Mouse (Mus musculus) liver, adult 2 months (tissue): Measurements from ENCODE around the gene D8Ertd738e. TPM values are rescaled to one million over a fixed set of nuclear protein-coding genes. Genes with fewer than 3 reads are reported as not detected.
A peak's percentile ranks its signal among the peaks of the same experiment; 100 is the strongest.

Experiments
- DNase-seq: peaks from one replicate; pipeline ENCODE4 v3.0.0-alpha.2; 2011; ENCODE audit warnings: low read depth, low spot score; ENCODE audit errors: extremely low read depth
- H3K27ac ChIP-seq: fragments of 200-500 bp; replicated peaks from 2 replicates; pipeline ENCODE4 v1.5.1; 2012; ENCODE audit warnings: low read depth, mild to moderate bottlenecking, control low read depth, inconsistent platforms, low read length; ENCODE audit not compliant: insufficient read depth
- H3K27me3 ChIP-seq: fragments of 200-500 bp; 2 replicates; pipeline ENCODE4 v1.6.1; 2012; ENCODE audit warnings: mild to moderate bottlenecking, moderate library complexity, low read length, inconsistent platforms; ENCODE audit not compliant: control insufficient read depth, insufficient read depth
- H3K36me3 ChIP-seq: fragments of 200-500 bp; 2 replicates; pipeline ENCODE4 v1.6.1; 2012; ENCODE audit warnings: low read length, inconsistent platforms; ENCODE audit not compliant: control insufficient read depth, insufficient read depth
- H3K4me1 ChIP-seq: fragments of 200-500 bp; 2 replicates; pipeline ENCODE4 v1.6.1; 2011; ENCODE audit warnings: low read length; ENCODE audit not compliant: control insufficient read depth, insufficient read depth
- H3K4me3 ChIP-seq: fragments of 200-500 bp; 2 replicates; pipeline ENCODE4 v1.5.1; 2011; ENCODE audit warnings: low read depth, mild to moderate bottlenecking, control low read depth, low read length, moderate library complexity; ENCODE audit not compliant: insufficient read depth
- H3K79me2 ChIP-seq: fragments of 200-500 bp; 2 replicates; pipeline ENCODE4 v1.6.1; 2012; ENCODE audit warnings: inconsistent platforms, mild to moderate bottlenecking, low read length, moderate library complexity; ENCODE audit not compliant: control insufficient read depth, insufficient read depth
- H3K9ac ChIP-seq: fragments of 200-500 bp; 2 replicates; pipeline ENCODE4 v1.6.1; 2012; ENCODE audit warnings: low read depth, mild to moderate bottlenecking, control low read depth, inconsistent platforms, low read length
- CTCF ChIP-seq: fragments of 200-500 bp; IDR thresholded peaks from 2 replicates; pipeline ENCODE4 v1.5.1; 2011; ENCODE audit warnings: low read depth, low read length, control low read depth
- POLR2A ChIP-seq: fragments of 200-500 bp; IDR thresholded peaks from 2 replicates; pipeline ENCODE4 v1.6.1; 2011; ENCODE audit warnings: low read length, control low read depth; ENCODE audit not compliant: insufficient read depth; ENCODE audit errors: extremely low read depth
- WGBS: fragments of 180-500 bp; shearing (Covaris S2); methylation state at CpG from one replicate; pipeline ENCODE4 v1.1.7; 2018; 5-methylcytosine and 5-hydroxymethylcytosine counted together
- polyA plus RNA-seq: library from polyadenylated mRNA; depleted of rRNA; stranded (reverse); fragments of >200 nt; gene quantifications from 2 replicates; pipeline ENCODE4 v1.2.3, GENCODE M21; 2012
- total RNA-seq: library from RNA; depleted of rRNA; stranded (reverse); fragments of >200 nt; gene quantifications from 2 replicates; pipeline ENCODE4 v1.2.3, GENCODE M21; 2014

D8Ertd738e gene
- total and polyA plus RNA-seq, 2 experiments = 105 to 115 TPM

DNA sequence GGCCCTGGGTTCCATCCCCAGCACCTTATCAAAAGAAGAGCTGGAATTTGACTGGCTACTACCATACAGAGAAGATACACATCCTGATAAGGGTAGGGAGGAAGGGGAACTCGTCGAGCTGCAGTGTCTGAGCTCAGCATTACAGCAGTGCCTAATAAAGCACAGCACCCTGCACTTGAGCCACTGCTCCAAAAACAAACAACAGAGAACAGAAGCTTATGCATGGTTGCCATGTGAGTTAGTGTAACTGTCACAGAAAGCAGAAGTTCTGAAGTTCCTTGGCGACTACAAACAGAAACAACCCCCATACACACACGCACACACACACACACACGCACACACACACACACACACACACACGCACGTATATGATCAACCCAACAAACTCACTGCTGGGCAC lies 29.4 kb downstream of the D8Ertd738e start:
- DNase-seq = peak; percentile 41
- Histone ChIP-seq H3K36me3 (peaks cover 12% of the 10 kb centered on the region; the same call in 1 of the 2 replicates), H3K27me3 (no peaks in the 10 kb centered on the region), H3K9ac (no peak overlapping the region), H3K4me3 (no peak overlapping the region), H3K4me1 (no peaks in the 10 kb centered on the region), H3K27ac (no peak overlapping the region), H3K79me2 (no peaks in the 10 kb centered on the region)
- TF ChIP-seq CTCF = no peak
- no peak for TF ChIP-seq POLR2A
- WGBS = 76% methylated on average over 7 of the region's 7 CpGs

DNA sequence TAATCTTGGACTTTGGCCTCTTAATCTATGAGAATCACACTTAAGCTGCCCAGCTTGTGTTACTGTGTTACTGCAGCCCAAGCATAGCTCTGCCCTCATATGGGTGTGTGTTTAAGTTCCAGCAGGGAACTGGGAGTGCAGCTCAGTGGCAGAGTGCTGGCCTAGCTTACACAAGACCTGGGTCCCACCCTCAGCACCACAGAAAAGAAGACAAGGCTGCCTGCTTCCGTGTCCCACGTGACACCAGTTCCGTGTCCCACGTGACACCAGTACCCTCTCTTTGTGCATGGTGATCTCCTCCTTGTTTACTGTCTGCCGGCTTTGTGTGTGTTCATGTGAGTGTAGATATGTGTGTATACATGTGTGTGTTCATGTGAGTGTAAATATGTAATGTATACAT lies 31.4 kb downstream of the D8Ertd738e start:
- Histone ChIP-seq H3K79me2 (no peaks in the 10 kb centered on the region), H3K9ac (no peak overlapping the region), H3K36me3 (peaks cover 12% of the 10 kb centered on the region; the same call in 1 of the 2 replicates), H3K27me3 (no peaks in the 10 kb centered on the region), H3K27ac (no peak overlapping the region), H3K4me1 (no peaks in the 10 kb centered on the region), H3K4me3 (no peak overlapping the region)
- DNase-seq = no peak
- 91% methylated on average over 5 of the region's 5 CpGs for WGBS
- TF ChIP-seq CTCF (no peak), POLR2A (no peak)

DNA sequence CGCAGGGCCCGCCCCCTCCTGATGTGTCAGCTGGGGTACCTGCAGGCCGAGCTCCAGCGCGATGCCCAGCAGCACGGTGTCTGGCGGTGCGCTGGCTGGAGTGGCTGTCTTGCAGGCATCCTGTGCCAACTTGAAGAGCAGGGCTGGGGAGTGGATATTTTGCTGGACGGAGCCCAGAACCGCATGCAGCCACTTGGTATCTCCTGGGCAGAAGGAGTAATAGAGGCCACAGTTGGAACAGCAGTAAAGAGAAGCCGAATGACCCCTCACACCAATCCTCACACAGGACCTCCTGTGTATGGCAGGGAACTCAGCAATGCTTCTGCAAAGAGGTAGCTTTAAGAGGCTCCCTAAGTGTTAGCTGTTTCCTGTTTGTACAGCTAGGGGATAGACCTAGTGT lies 32.3 kb downstream of the D8Ertd738e start:
- Histone ChIP-seq H3K27ac (no peak overlapping the region), H3K27me3 (no peaks in the 10 kb centered on the region), H3K4me1 (no peaks in the 10 kb centered on the region), H3K79me2 (no peaks in the 10 kb centered on the region), H3K9ac (no peak overlapping the region), H3K4me3 (no peak overlapping the region), H3K36me3 (peaks cover 13% of the 10 kb centered on the region; the same call in 1 of the 2 replicates)
- no peak for TF ChIP-seq POLR2A
- no peak for TF ChIP-seq CTCF
- DNase-seq = no peak
- 97% methylated on average over 11 of the region's 11 CpGs for WGBS

DNA sequence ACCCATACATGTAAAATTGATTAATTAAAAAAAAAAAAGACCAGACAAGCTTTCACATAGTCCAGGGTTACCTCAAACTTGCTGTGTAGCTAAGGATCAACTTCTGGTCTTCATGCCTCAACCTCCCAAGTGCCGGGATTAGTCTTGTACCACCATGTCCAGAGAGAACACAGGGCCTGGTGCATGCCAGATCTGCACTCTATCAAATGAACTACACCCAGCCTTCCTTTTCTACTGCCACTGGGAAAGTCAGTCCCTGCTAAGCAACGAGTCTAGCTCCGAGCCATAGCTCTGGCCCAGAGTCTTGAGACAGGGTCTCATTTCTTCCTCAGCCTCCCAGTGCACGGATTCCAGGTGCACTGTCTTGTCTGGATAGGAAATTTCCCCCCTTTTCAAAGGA lies 36.2 kb downstream of the D8Ertd738e start:
- no peak for TF ChIP-seq POLR2A
- TF ChIP-seq CTCF = no peak
- no peaks in the 10 kb centered on the region for H3K79me2 ChIP-seq
- no peak overlapping the region for H3K9ac ChIP-seq
- no peaks in the 10 kb centered on the region for H3K27me3 ChIP-seq
- no peak overlapping the region for H3K4me3 ChIP-seq
- H3K36me3 ChIP-seq = peaks cover 5% of the 10 kb centered on the region; the same call in 1 of the 2 replicates
- no peak for DNase-seq
- no peaks in the 10 kb centered on the region for H3K4me1 ChIP-seq
- 91% methylated on average over 4 of the region's 4 CpGs for WGBS
- no peak overlapping the region for H3K27ac ChIP-seq

DNA sequence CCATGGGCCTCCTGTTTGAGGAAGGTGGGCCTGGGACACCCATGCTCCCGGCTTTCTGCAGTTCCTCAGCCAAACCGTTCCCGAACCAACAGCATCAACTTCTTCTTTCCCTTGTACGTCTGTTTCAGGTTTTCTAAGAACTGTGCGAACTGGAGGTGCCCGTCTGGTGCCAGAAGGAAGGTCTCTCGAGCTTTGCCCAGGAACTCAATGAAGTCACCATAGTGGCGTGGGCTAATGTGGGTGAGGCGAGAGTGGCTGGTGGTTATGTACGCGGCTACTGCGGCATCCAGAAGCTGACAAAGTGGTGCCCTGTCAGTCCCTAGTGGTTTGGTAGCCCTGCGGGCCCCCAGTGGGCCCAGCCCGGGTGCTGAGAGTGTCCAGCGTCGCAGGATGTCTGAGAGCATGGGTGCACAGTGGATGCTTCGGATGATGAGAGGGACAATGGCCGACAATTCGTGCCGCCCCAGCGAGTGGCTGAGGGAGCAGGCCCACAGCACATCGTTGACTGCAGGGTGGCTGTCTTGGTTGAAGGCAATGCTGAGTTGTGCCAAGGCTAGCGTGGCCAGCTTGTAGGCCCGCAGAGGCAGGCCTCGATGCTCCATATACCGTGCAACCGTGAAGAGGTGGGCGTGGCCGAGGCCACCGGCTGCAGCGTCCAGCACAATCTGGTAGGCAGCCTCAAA lies 37.5 kb downstream of the D8Ertd738e start:
- no peak for DNase-seq
- Histone ChIP-seq H3K4me3 (no peak overlapping the region), H3K36me3 (peaks cover 5% of the 10 kb centered on the region; the same call in 1 of the 2 replicates), H3K4me1 (0 out of 2 replicates have a peak, but pooled peaks cover 2% of the 10 kb centered on the region), H3K27me3 (no peaks in the 10 kb centered on the region), H3K79me2 (no peaks in the 10 kb centered on the region), H3K27ac (no peak overlapping the region), H3K9ac (no peak overlapping the region)
- 94% methylated on average over 31 of the region's 31 CpGs for WGBS
- TF ChIP-seq POLR2A (no peak), CTCF (no peak)

DNA sequence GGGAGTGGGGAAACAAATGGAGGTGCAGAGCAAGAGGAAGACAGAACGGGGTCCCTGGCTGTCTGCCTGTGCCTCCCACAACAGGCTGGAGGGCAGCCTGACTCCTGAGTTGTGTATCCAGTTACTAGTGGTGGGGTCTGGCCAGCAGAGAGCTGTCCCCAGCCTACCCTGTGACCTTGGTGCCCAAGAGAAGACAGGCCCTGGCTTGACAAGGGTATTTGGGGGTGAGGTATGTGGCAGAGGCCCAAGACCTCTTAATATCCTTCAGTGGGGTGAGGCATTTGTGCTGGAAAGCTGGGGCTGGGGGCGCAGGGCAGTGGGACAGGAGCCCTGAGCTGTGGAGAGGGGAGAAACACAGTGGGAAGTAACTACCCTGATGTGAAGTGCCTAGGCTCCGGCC lies 38.3 kb downstream of the D8Ertd738e start:
- 94% methylated on average over 3 of the region's 3 CpGs for WGBS
- Histone ChIP-seq H3K79me2 (no peaks in the 10 kb centered on the region), H3K4me3 (no peak overlapping the region), H3K36me3 (peaks cover 4% of the 10 kb centered on the region; the same call in 1 of the 2 replicates), H3K27ac (no peak overlapping the region), H3K9ac (no peak overlapping the region), H3K27me3 (no peaks in the 10 kb centered on the region), H3K4me1 (0 out of 2 replicates have a peak, but pooled peaks cover 2% of the 10 kb centered on the region)
- TF ChIP-seq POLR2A (no peak), CTCF (no peak)
- DNase-seq = no peak
